Mouse (Mus musculus) lung, postnatal 36 days (tissue): Measurements from ENCODE around the gene Inpp4a.
A peak's percentile ranks its signal among the peaks of the same experiment; 100 is the strongest.

Experiments
- DNase-seq: peaks from one replicate; pipeline ENCODE4 v3.0.0; 2022; ENCODE audit warnings: mixed read lengths

The Inpp4a gene

GRCm38 (mm10) chr1:37299540-37300491 lies at the start of gene Inpp4a:
Gene Inpp4a (plus strand): TSS chr1:37299865.
- peak; percentile 94 for DNase-seq

DNA sequence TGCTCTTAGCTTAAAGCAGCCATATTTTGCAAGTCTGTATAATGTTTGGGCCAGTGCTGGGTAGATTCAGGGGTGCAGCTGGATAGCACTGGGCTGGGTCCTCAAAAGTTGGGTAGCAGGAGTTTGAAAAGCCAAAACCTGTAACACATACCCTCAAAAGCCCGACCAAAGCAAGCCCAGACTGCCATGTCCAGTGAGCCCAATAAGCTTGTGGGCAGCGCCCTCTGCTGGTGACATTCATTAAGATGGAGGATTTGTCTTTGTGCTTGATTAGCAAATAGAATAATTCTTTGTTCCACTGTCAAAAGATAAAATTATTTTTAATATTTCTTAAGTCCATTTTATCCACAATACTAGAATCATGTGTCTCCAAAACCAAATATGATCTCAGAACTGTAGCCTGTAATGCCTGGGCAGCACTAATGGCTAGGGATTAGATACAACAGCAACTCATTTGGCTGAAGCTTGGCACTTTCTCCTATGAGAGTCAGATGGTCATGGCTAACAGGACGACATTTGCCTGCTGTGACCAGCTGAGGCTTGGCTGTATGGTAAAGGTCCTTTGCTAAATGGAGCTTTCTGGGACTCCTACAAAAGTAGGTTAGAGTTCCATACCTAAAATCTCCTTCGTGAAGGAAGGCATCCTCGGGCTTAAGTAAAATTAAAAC lies 48.9 kb upstream of the Inpp4a start:
- DNase-seq = peak; percentile 90

GRCm38 (mm10) chr1:37258443-37258842 lies 41.2 kb upstream of the Inpp4a start:
- no peak for DNase-seq

DNA sequence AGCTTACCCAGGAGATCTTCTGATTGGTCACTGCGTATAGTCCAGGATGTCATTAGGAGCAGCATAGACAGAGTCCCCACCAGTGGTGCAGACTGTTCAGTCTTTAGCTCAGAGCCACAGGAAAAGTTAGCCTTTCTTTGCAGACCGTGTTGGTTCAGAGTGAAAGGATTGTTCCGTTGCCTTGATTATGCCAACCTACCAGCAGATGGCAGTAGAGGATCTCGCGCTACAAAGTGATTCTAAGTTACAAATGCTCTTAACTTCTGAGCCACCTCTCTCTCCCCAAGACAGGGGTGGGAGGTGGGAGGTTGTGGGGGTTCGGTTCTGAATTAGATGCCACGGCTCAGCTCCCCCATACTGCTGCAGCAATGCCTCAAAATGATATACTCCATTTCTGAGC lies 27.2 kb upstream of the Inpp4a start:
- peak; percentile 77 for DNase-seq

- DNase-seq = no peak
Measured at GRCm38 (mm10) chr1:37286556-37286955, 13.1 kb upstream of the Inpp4a start.

DNA sequence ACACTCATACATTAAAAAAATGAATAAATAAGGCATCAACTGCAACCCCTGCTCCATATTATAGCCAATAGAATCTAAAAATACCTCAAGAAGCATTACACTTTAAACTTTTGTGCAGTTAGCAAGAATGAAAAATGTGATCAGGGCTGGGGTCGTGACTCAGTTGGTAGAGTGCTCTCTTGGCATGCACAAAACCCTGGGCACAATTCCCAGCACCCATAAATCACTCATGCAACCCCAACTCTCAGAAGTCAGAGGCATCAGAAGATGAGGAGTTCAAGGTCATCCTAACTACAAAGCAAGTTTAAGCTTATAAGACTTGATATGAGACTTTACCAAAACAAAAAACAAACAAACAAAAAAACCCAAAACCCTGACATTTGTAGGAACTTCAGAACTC lies 11.9 kb upstream of the Inpp4a start:
- no peak for DNase-seq

DNA sequence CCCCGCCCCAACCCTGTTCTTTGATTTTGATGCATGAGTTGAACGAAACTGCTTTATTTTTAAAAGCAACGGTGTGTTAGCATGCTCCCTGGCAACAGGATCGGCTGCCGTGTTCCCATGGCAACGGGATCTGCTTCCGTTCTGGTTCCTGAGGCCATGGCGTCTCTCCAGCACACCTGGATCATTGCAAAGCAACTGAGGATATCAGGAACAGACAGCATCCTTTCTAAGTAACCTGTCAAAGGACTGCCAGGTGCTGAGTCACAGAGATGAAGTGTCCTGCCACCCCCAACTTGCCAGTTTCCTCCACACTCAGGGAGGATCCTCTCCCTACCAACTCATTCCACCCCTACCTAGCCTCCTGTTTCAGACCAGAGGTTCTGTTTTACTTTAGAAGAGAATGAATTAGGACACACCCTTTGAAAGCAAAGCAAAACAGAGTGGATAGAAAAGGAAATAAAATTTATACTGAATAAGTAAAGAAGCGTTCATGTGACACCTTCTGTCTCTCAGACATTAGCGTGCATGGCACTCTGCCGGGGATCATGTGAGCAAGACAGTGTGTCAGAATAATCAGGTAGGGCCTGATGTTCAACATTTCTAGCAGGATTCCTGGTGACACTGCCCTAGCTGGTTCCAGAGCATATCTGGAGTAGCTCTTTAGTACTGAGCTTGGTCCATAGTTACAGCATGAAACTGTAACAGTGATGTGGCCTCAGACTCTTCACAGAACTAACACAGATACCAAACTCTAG lies 11.3 kb upstream of the Inpp4a start:
- no peak for DNase-seq

DNA sequence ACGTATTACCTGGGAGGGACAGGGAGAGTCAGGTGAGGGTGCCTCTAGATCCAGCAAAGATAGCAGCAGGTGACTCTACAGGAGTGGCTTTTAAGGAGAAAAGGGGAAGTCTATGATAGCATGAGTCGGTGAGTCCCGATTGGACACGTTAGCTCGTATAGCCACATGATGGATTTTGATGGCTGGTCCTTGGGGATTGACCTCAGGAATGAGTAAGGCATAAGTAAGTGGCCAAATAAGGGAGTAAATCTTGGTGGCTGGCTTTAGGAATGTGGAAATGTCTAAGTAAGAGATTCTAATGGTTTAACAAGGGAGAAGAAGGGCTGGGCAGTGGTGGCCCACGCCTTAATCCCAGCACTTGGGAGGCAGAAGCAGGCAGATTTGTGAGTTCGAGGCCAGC lies 10.7 kb upstream of the Inpp4a start:
- no peak for DNase-seq

DNA sequence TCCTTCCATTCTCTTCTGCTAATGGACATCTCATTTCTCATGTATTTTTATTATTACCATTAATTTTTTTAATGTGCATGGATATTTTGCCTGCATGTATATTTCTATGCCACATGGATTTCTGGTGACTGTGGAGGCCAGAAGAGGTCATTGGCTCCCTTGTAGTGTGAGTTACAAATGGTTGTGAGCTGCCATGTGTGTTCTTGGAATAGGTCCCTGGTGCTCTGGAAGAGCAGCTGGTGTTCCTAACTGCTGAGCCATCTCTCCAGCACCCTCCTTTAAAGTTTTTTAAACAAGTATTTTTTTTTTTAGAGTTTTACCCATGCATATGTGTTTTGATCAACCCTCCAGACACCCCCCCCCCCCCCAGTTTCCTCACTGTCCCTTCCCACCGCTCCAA lies 3.3 kb upstream of the Inpp4a start:
- DNase-seq = no peak

- no peak for DNase-seq
Measured at GRCm38 (mm10) chr1:37298904-37299303, 761 bp upstream of the Inpp4a start.

GRCm38 (mm10) chr1:37300650-37301049 lies 985 bp downstream of the Inpp4a start:
- DNase-seq = peak; percentile 73

DNA sequence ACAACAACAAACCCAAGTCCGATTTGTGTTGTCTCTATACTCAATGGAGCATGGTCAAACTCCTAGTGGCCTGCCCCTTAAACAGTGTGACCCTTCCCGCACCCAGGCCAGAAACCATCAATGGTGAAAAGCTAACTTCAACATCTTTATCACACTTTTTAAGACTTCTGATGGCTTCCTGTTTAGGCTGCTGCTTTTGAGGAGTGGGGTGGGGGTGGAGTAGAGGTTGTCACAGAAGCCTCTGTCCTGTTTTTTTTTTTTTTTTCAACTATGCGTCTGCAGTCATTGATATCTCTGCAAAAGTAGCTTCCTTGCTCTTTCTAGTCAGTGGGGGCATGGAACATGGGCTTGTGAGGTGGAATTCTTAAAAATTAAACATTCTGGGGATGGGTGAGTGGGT lies 3.1 kb downstream of the Inpp4a start:
- DNase-seq = no peak

GRCm38 (mm10) chr1:37305691-37306287 lies 6.1 kb downstream of the Inpp4a start:
- no peak for DNase-seq

DNA sequence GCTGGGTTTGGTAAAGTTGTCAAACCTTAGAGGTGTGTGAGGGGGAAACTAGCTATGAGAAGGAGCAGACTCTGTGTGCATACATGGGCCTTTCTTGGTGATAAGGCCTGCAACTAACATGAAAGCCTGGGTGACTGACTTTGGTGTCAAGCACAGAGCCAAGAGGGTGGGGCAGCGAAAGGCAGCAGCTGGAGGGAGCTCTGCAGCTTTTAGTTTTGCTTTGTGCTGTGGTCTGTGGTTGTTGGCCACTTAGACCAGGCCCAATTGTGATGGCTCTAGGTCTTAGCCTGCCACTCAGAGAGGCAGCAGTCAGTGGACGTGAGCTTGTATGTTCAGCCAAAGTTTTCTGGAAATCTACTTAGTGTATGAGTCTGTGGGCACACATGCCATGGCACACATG lies 7.9 kb downstream of the Inpp4a start:
- DNase-seq = peak; percentile 50

DNA sequence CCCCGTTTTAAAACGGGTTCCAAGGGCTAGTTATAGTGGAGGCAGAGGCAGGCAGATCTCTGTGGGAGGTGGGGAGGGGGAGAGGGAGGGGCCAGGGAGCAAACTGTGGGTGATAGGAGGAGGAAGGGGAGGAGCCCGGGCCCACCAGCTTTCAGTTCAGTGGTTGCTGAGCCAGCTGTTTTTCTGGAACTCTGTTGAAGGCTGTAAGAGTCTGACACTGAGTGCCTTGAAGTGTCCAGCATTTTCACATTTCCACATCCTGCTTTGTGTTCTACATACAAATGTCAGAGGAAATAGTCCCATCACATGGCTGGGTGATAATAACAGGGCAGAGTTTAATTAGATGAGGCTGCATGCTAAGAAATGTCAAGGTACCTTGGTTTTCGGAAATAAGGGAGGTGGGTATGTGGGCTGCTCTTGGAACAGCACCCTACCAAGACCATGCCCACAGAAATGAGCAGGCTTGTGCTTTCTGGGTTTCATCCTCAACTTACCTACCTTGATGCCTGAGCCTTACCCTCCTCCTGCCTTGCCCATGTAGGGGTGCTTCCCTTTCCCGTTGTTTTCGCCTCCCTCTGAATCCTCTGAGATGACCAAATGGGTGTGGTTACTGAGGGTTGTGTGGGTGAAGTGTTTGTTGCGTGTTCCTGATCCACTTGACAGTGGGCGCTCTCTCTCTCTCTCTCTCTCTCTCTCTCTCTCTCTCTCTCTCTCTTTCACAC lies 8.5 kb downstream of the Inpp4a start:
- DNase-seq = no peak

GRCm38 (mm10) chr1:37308743-37309100 lies 9.1 kb downstream of the Inpp4a start:
- DNase-seq = no peak

DNA sequence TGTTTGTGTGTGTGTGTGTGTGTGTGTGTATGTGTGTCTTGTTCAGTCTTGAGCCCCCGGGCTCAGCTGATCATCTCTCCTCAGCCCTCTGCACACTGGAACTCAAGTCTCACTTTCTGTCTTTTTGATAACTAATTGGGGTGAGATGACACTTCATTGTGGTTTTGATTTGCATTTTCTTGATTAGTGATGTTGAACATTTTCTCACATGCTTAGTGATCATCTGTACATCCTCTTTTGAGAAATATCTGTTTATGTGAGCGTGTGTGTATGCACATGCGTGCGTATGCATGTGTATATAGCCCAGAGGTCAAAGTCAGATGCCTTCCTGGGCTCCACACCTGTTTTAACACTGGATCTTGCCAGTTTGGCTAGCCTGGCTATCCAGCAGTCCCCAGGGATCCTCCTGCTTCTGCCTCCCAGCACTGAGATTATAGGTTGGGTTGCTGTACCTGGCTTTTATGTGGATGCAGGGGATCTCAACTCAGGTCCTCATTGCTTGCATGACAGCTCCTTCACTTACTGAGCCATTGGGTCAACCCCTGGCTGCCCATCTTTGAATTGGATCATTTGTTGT lies 10.4 kb downstream of the Inpp4a start:
- no peak for DNase-seq

DNA sequence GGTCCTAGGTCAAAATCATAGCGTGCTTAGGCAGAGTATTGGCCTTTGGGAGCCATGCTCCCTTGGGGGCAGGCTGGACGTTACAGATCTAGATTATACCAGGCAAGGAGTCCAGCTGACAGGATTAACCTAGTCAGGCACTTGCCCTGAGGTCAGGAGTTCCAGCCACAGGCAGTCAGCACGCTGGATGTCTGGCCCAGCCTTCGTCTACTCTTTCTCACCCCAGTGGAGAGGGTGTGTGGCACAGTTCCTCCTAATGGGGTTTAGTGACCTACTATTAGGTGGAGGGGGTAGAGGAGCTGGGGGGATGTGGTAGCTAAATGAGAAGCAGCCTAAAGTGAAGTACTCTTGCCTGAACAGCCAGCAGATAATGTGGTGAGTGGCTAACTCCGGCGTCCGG lies 14.7 kb downstream of the Inpp4a start:
- no peak for DNase-seq

DNA sequence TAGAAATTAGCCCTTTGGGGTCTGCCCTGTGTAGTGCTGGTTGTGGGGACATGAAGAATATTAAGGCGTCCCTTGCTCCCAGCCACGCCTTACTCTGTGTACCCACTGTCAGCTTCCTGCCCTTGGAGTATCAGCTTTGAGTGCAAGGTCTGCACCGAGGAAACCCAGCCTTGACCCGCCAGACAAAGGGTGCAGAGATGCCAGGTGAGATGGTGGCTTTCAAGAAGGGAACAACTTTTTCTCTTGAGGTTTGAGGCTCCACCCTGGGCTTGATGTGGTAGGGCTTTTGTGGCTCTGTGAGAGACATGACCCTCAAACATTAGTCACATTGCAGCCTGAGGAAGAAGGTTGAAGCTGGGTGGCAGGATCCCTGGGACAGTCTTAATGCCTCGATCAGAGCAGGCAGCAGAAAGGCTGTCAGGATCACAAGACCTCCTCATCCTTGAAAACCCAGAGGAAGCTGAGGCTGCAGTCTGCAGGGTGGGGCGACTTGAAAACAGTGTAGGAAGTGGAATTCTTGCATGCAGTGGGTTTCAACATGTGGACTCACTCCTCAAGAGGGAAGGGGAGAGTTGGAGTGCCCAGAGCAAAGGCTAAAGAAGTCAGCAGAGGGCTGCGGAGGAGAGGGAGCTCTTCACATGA lies 18.1 kb downstream of the Inpp4a start:
- DNase-seq = peak; percentile 40

DNA sequence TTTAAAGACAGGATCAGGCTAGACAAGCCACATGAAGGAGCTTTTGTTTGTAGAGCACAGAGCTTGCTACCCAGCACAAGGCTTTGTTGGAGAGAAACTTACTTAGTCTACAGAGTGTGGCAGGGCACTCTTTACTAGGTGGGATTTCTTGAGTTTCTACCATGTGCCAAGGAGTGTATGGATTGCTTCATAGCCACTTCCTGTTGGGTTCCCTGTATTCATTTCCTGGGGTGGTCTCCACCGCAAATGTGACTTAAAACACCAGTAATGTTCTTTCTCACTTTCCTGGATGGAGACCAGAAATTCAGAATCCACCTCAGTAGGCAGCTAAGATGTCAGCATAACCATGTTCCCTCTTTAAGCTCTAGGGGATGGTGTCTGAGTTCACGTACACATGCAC lies 18.9 kb downstream of the Inpp4a start:
- DNase-seq = no peak

GRCm38 (mm10) chr1:37322690-37323089 lies 23.0 kb downstream of the Inpp4a start:
- no peak for DNase-seq

DNA sequence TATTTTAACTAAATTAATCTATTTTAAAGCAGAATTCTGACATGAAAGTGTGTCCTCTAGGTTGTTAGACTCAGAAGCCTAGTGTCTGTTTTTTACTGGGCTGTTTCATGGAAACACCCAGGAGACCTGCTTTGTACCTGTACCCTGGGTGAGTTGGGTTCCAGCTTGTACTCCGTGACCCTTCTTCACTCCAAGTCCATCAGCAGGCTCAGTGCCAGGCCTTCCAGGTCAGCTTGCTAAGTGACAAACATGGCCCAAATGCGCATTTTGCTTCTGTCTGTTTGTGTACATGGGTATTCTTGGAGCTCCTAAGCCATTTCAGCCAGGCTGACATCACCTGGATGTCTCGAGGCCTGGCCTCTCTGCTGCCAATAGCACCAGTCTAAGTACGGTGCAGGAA lies 23.5 kb downstream of the Inpp4a start:
- DNase-seq = no peak
